Mouse (Mus musculus): ENCODE measurements around the gene Slc2a6. TPM values are rescaled to one million over a fixed set of nuclear protein-coding genes. Genes with fewer than 3 reads are reported as not detected.

Gene Slc2a6
- not detected for total RNA-seq (2021)
- long read RNA-seq, experiment 1, partial matches to known transcripts: 0 of 1 reads
- long read RNA-seq, experiment 1, other reads (novel, unspliced or antisense): 1 of 1 reads
- long read RNA-seq, experiment 2: 0 reads

DNA sequence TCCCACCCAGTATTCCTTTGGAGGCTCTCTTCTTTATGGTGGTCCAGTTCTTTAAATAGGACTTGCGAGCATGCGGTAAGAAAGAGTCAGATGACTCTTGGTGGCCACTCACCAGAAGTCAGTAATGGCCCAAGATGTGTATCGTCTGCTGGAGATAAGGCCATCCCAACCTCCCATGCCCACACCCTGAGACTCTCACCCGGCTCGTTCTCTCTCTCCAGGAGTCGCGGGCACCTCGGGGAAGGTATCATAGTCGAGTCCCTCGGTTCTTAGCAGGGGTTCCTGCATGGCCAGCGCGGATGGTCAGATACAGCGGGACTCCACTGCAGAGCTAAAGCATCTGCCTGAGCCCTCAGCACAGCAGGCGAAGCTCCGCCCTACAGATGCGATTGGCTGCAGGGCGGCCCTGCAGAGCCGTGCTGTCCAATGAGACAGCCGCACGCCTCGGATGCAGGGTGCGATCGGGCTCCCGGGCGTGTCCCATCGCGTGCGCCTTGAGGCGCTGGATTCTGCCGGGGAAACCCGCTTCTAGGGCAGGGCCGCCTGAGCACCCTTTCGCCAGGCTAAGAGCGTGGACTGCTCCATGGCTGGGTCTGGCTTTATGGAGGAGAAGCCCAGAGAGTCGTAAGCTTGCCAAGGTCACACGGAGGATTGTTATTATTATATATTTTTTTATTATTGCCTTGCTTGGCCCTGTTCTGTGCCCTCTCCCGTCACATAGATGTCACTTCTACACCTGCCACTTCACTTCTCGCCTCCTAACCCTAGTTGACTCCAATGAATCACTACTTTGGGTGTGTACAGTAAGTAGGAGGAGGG, at the start of gene Slc2a6:
TSS of gene Slc2a6 (minus strand) at position 381 of the 819 bp plus-strand sequence.
- DNase-seq: peak; percentile 73 to 82
- intact Hi-C loops (cut with DNase I): no loop called here

DNA sequence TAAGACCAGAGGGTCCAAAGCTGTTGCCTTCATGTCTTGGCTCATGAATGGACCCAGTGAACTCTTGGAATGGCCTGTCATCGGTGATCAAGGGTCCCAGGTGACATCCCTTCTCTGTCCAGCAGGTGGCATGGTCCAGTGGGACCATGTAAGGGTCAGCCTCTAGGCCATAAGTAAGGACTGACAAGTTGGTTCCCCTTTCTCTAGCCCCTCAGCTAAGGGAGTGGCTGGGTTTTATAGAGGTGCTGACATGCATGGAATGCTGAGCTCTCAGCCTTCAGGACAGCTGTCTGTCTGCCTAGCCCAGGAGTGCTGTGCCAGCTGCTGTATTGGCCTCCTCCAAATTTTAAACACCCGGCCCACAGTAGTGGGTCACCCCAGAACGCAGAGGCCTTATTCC, 47.7 kb upstream of the Slc2a6 start:
- DNase-seq: peak in 1 of 2 experiments; percentile 41
- intact Hi-C loops (cut with DNase I): no loop called here

GRCm38 (mm10) chr2:27074804-27075203, 47.0 kb upstream of the Slc2a6 start:
- intact Hi-C loops (cut with DNase I): no loop called here
- DNase-seq: peak in 1 of 2 experiments; percentile 48

- intact Hi-C loops (cut with DNase I): no loop called here
- no peak for DNase-seq
Observed at GRCm38 (mm10) chr2:27073407-27073806, 45.6 kb upstream of the Slc2a6 start.

DNA sequence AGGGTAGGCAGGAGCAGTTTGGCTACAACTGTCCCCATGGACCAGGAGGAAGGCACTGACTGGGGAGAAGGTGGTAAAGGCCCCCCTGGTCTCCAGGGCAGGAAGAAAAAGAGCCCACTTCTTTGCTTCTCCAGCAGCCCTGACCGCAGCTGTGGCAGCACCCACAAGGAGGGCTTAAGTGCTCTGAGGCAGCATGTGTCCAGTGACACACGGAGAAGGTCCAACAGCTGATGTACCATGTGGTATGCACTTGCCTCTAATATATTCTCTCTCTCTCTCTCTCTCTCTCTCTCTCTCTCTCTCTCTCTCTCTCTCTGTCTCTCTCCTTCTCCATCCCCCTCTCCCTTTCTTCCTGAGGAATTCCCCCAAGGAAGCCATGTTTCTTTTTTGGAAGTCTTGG, 44.2 kb upstream of the Slc2a6 start, which contains the start of gene Mymk:
TSS of gene Mymk (minus strand) at position 202 of the 400 bp plus-strand sequence.
- DNase-seq: no peak
- intact Hi-C loops (cut with DNase I): no loop called here

- intact Hi-C loops (cut with DNase I): no loop called here
- DNase-seq: peak; percentile 35 to 61
Observed at GRCm38 (mm10) chr2:27071137-27071536, 43.3 kb upstream of the Slc2a6 start.

DNA sequence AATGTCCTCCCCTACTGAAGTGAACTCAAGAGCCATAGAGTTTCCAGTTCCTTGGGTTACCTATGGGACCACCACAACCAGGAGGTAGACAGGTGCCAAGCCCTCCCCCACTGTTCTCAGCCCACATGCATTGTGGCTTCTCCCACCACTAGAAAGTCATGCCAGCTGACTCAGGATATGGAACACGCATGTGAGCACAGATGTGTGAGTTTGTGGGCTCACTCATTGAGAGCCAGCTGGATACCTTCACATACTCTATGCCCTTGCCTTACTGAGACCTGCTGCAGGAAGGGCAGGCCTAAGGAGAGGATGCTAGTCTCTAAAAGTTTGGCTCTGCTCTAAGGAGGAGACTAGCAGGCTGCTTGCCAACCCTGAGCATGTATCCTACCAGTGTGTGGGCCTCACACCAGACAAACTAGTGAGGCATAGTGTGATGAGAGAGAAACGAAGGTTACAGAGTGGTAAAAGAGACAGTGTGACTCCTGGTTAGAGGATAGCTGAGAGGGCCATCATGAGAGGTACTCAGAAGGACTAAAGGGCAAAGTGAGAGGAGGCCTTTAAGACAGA, 42.5 kb upstream of the Slc2a6 start:
- no peak for DNase-seq
- intact Hi-C loops (cut with DNase I): no loop called here

DNA sequence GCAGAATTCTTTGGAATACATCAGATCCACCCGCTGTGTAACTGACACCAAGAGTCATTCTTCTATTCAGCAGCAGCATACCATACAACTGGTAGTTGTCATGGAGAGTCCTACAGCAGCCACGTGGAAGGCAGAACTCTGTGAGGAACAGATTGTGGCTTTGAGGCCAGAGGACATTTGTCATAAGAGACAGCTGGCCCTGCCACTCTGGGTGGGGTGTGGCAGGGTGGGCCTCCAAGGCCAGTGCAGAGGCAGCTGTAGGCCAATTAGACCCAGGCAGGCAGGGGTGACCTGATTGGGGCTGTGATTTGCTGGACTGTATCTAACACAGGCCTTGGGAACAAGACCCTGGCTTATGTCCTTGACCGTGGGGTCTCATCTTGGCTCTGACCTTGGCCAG, 41.8 kb upstream of the Slc2a6 start:
- intact Hi-C loops (cut with DNase I): loop anchor here (5.0 kb wide), 1 partner anchor 113 kb away; no protein-coding TSS in a partner anchor
- no peak for DNase-seq

DNA sequence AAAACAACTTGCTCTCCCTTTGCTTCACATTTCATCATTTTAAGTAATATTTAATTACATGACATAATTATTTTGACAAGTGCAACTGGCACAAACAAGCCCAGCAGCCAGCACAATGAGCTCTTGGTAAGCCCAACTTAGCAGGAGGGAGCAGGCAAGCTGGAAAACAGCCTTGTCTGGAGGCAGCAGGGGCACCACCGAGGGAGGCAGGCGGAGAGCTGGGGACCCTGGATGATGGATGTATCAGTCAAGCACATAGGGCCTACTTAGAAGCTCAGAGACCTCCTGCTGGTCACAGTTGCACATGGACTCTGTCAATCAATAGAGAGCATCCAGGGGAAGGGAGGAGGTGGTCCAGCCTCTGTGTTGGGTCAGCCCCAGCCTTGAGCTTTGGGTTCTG, 40.2 kb upstream of the Slc2a6 start:
- intact Hi-C loops (cut with DNase I): loop anchor here (5.0 kb wide), 1 partner anchor 114 kb away; no protein-coding TSS in a partner anchor
- no peak for DNase-seq

GRCm38 (mm10) chr2:27067124-27067523, 39.3 kb upstream of the Slc2a6 start:
- DNase-seq: no peak
- intact Hi-C loops (cut with DNase I): loop anchor here (5.0 kb wide), 1 partner anchor 115 kb away; no protein-coding TSS in a partner anchor

- intact Hi-C loops (cut with DNase I): no loop called here
- no peak for DNase-seq
Observed at GRCm38 (mm10) chr2:27059187-27059586, 31.4 kb upstream of the Slc2a6 start.

DNA sequence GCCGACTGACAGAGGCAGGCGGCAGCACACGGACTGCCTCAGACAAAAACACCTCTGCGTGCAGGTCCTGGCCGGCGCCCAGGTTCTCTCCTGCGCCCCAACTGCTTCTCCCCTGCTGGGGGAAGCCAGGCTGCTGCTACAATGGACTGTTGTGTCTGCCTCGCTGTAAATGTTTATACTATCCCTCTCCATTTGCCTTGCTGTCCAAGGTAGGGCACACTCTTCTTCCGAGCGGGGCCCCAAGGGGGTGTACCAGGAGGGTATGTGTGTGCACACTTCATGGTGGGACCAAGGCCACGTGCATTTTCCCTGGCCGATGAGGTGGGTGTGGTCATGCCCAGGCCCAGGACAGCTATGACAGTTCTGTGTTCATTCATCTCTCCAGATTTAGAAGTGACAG, 31.0 kb upstream of the Slc2a6 start:
- no peak for DNase-seq
- intact Hi-C loops (cut with DNase I): no loop called here

GRCm38 (mm10) chr2:27058251-27058650, 30.5 kb upstream of the Slc2a6 start:
- no peak for DNase-seq
- intact Hi-C loops (cut with DNase I): no loop called here

GRCm38 (mm10) chr2:27049408-27049807, 21.6 kb upstream of the Slc2a6 start:
- DNase-seq: no peak
- intact Hi-C loops (cut with DNase I): no loop called here

- peak; percentile 45 to 84 for DNase-seq
- intact Hi-C loops (cut with DNase I): no loop called here
Observed at GRCm38 (mm10) chr2:27045979-27046770, 18.4 kb upstream of the Slc2a6 start.

DNA sequence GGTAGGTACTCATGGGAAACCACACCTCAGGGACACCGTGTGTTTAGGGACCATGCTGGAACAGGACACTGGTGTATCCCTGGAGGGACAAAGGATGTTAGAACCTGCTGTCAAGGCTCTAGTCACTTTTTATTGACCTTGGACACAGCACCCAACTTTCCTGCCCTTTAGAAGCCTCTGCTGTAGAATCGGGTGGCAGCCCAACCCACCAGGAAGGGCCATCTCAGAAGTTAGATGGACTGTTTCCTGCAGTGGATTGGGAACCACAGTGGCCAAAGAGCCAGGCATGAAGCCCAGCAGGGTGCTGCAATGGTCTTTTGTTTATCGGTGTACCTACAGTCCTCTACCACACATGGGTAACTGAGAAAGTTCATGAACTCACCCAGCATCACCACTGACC, 16.8 kb upstream of the Slc2a6 start:
- intact Hi-C loops (cut with DNase I): loop anchor here (5.0 kb wide), 1 partner anchor 78 kb away; no protein-coding TSS in a partner anchor

DNA sequence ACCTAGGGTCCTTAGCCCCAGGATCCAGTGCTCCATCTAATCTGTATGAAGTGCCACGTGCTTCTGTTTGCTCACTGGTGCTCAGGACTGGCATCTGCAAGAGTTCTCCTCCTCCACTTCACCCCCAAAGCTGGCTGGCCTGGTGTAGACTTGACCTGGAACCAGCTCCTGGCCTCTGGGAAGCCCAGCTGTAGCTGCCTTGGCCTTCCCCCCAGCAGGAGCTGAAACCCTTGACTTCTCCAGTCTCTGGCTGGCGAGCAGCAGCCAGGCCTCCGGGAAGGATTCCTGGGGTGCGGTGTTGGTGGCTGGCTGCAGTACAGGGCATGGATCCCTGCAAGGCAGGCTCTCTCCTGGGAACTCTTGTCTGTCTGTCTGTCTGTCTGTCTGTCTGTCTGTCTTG, 16.4 kb upstream of the Slc2a6 start:
- intact Hi-C loops (cut with DNase I): loop anchor here (5.0 kb wide), 1 partner anchor 78 kb away; no protein-coding TSS in a partner anchor
- DNase-seq: peak in 1 of 2 experiments; percentile 46

More for the DNA sequence above, 16.8 kb upstream of the Slc2a6 start:
- no peak for DNase-seq

DNA sequence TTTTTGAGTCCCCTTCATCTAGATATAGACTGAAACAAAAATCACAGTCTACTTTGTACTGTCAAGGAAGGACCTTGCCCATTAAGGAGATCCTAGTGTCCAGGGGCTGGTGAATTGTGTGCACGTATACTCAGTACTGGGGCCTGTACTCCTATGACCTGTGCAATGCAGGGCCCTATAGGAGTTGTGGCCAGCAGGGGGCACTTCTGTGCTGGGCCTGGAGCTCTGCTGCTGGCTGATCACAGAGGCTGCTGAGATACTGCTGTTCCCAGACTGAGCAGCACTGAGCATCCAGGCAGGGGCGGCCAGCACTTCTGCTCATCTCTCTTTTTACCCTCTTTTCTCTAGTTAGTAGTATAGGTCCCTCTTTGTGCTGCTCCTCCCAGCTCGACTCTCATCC, 15.7 kb upstream of the Slc2a6 start:
- peak; percentile 78 to 85 for DNase-seq
- intact Hi-C loops (cut with DNase I): loop anchor here (1.0 to 5.0 kb wide), 2 partner anchors 79 to 194 kb away; no protein-coding TSS in a partner anchor

GRCm38 (mm10) chr2:27042131-27042844, 14.5 kb upstream of the Slc2a6 start:
- DNase-seq: no peak
- intact Hi-C loops (cut with DNase I): loop anchor here (5.0 kb wide), 1 partner anchor 80 kb away; no protein-coding TSS in a partner anchor

DNA sequence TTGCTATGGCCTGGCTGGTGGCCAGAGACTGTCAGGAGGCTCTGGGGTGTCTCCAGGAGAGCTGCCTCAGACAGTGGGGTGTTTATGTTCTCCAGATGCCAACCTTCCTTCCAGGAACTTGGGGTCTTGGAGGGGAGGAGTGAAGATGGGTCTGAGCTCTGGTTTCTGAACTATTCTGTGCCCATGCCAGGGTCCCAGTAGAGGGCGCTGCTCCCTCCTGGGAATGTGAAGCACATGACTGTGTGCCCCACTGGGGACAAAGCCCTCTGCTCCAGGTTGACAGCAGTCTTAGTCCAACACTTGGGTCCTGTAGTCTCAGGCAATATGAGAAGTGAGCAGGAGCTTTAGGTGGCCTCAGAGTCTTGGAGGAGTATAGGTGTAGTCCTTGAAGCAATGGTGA, 11.5 kb upstream of the Slc2a6 start:
- intact Hi-C loops (cut with DNase I): loop anchor here (5.0 to 10.0 kb wide), 2 partner anchors 192 to 394 kb away; no protein-coding TSS in a partner anchor
- DNase-seq: no peak

All from gastrocnemius, postnatal 36 days (tissue).